Mouse (Mus musculus) liver, embryonic 14.5 days (tissue): ENCODE results near the gene Chl1. TPM values are rescaled to one million over a fixed set of nuclear protein-coding genes. Genes with fewer than 3 reads are reported as not detected.

Experiments used
- ATAC-seq: fragments of 200-750 bp; cut with Nextera tagmentation; 2 replicates; pipeline ENCODE4 v1.8.0; 2017; ENCODE audit warnings: moderate number of reproducible peaks, mild to moderate bottlenecking, moderate library complexity; ENCODE audit not compliant: insufficient read depth
- DNase-seq, 3 experiments: peaks; one replicate each; pipeline ENCODE4 v3.0.0-alpha.2; 2012 to 2013; ENCODE audit warnings: low read depth in 3 of 3, low spot score in 3 of 3
- H3K27ac ChIP-seq: fragments of 300-500 bp; sonication (generic); 2 replicates; pipeline ENCODE4 v1.5.1; 2014; ENCODE audit warnings: moderate library complexity, mild to moderate bottlenecking, control low read depth, inconsistent platforms
- H3K27me3 ChIP-seq: fragments of 300-500 bp; sonication (generic); 2 replicates; pipeline ENCODE4 v1.6.1; 2014; ENCODE audit warnings: mild to moderate bottlenecking, low read length, moderate library complexity; ENCODE audit not compliant: control insufficient read depth, insufficient read depth
- H3K36me3 ChIP-seq: fragments of 300-500 bp; sonication (generic); replicated peaks from 2 replicates; pipeline ENCODE4 v1.6.1; 2014; ENCODE audit warnings: low read depth; ENCODE audit not compliant: control insufficient read depth, insufficient read depth
- H3K4me1 ChIP-seq, 2 experiments: fragments of 200-500 bp in 1 of 2; fragments of 300-500 bp in 1 of 2; sonication (generic) in 1 of 2; replicated peaks; 2 replicates each; pipeline ENCODE4 v1.6.1; 2012 to 2014; ENCODE audit warnings: antibody characterized with exemption in 1 of 2, inconsistent platforms in 1 of 2, low read length in 1 of 2; ENCODE audit not compliant: control insufficient read depth in 2 of 2, insufficient read depth in 2 of 2
- H3K4me2 ChIP-seq: fragments of 300-500 bp; sonication (generic); 2 replicates; pipeline ENCODE4 v1.6.1; 2014; ENCODE audit warnings: low read depth, mild to moderate bottlenecking, control low read depth, moderate library complexity
- H3K4me3 ChIP-seq, 2 experiments: fragments of 200-500 bp in 1 of 2; fragments of 300-500 bp in 1 of 2; sonication (generic) in 1 of 2; 2 replicates each; pipeline ENCODE4 v1.5.1; 2012 to 2014; ENCODE audit warnings: low read depth in 2 of 2, low read length in 2 of 2, mild to moderate bottlenecking in 2 of 2, control low read depth in 1 of 2, inconsistent platforms in 1 of 2, moderate library complexity in 1 of 2; ENCODE audit not compliant: insufficient read depth in 1 of 2
- H3K9ac ChIP-seq: fragments of 300-500 bp; sonication (generic); replicated peaks from 2 replicates; pipeline ENCODE4 v1.6.1; 2014; ENCODE audit warnings: mild to moderate bottlenecking, control low read depth, moderate library complexity
- H3K9me3 ChIP-seq: fragments of 300-500 bp; sonication (generic); 2 replicates; pipeline ENCODE4 v1.6.1; 2016; ENCODE audit warnings: low read length, mixed read lengths; ENCODE audit not compliant: control insufficient read depth
- CTCF ChIP-seq: IDR thresholded peaks from 2 replicates; pipeline ENCODE4 v1.5.1; 2016; ENCODE audit warnings: antibody characterized with exemption, low read depth, control low read depth
- EP300 ChIP-seq: IDR thresholded peaks from 2 replicates; pipeline ENCODE4 v1.6.1; 2016; ENCODE audit warnings: antibody characterized with exemption, low read depth
- WGBS: fragments of 180-500 bp; shearing (Covaris S2); extraction: QIAGEN DNeasy Blood & Tissue Kit; methylation state at CpG from one replicate; pipeline ENCODE4 v1.1.7; 2014; ENCODE audit not compliant: insufficient replicate concordance; 5-methylcytosine and 5-hydroxymethylcytosine counted together
- polyA plus RNA-seq, 2 experiments: library from polyadenylated mRNA; depleted of rRNA in 1 of 2; stranded (reverse) in 1 of 2; unstranded in 1 of 2; fragments of >200 nt; fragmentation: Nextera tagmentation in 1 of 2; extraction: Ambion mirVana in 1 of 2; gene quantifications; 2 replicates each; pipeline versions ENCODE4 v1.2.1 to v1.2.3; 2012 to 2014

The Chl1 gene
- polyA plus RNA-seq, 2 experiments, result 0.01 TPM; not detected in 1

GRCm38 (mm10) chr6:103613714-103614113 is 103.3 kb downstream of the Chl1 start:
- Histone ChIP-seq H3K9me3 (no peaks in the 10 kb centered on the region), H3K27me3 (no peaks in the 10 kb centered on the region), H3K4me3 (no peak overlapping the region), H3K4me1 (no peaks in the 10 kb centered on the region), H3K4me2 (no peak overlapping the region), H3K9ac (no peak overlapping the region), H3K27ac (no peak overlapping the region), H3K36me3 (no peaks in the 10 kb centered on the region)
- WGBS, result 69% methylated on average over 3 of the region's 3 CpGs
- no peak for DNase-seq
- TF ChIP-seq CTCF (no peak), EP300 (no peak)
- ATAC-seq, result no peak

DNA sequence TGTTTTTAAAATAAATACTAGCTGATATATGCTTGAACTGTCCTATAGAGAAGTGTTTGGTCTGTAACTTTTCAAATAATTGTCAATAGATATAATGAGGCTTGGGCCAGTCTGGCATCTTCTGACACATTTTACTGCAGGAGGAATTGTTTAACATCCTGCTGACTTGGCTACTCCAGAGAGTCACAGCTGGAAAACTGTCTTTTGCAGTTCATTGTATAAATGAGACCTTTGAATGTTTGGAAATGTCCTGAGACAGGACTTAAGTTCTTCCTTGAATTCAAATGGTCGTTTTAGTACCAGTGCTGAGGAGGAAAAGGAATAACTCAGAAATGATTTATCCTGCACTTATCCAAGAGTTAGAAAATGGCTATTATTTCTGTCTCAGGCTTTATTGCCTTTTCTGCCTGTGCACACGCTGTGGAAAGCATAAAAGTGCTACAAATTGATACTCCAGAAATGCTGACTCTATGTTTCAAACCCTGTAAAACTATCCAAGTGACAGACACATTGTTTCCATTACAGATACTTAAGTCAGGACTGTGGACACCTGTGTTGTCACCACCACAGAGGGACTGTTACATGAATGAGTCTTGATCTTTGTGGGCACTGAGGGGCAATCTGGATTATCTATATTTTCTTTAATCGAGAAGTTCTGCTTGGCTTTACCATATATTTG is 105.7 kb downstream of the Chl1 start:
- H3K27ac ChIP-seq, result no peak overlapping the region
- no peak overlapping the region for H3K4me3 ChIP-seq
- ATAC-seq (no peak), DNase-seq (no peak)
- H3K4me2 ChIP-seq, result no peak overlapping the region
- H3K4me1 ChIP-seq, result no peaks in the 10 kb centered on the region
- no peak overlapping the region for H3K9ac ChIP-seq
- TF ChIP-seq EP300, result no peak
- no peak for TF ChIP-seq CTCF
- H3K27me3 ChIP-seq, result no peaks in the 10 kb centered on the region
- no peaks in the 10 kb centered on the region for H3K9me3 ChIP-seq
- 41% methylated on average over 3 of the region's 3 CpGs for WGBS
- no peaks in the 10 kb centered on the region for H3K36me3 ChIP-seq

GRCm38 (mm10) chr6:103620880-103621279 is 110.5 kb downstream of the Chl1 start:
- Histone ChIP-seq H3K4me2 (no peak overlapping the region), H3K36me3 (no peaks in the 10 kb centered on the region), H3K4me3 (no peak overlapping the region), H3K9ac (no peak overlapping the region), H3K9me3 (no peaks in the 10 kb centered on the region), H3K27ac (no peak overlapping the region), H3K4me1 (no peaks in the 10 kb centered on the region), H3K27me3 (no peaks in the 10 kb centered on the region)
- DNase-seq (no peak), ATAC-seq (no peak)
- TF ChIP-seq EP300 (no peak), CTCF (no peak)
- 47% methylated on average over 4 of the region's 4 CpGs for WGBS

GRCm38 (mm10) chr6:103622117-103622713 is 111.8 kb downstream of the Chl1 start:
- WGBS, result 67% methylated on average over 3 of the region's 3 CpGs
- Histone ChIP-seq H3K27me3 (no peaks in the 10 kb centered on the region), H3K9me3 (no peaks in the 10 kb centered on the region), H3K4me1 (no peaks in the 10 kb centered on the region), H3K9ac (no peak overlapping the region), H3K4me3 (no peak overlapping the region), H3K27ac (no peak overlapping the region), H3K4me2 (no peak overlapping the region), H3K36me3 (no peaks in the 10 kb centered on the region)
- DNase-seq (no peak), ATAC-seq (no peak)
- TF ChIP-seq EP300, result no peak
- TF ChIP-seq CTCF, result no peak

DNA sequence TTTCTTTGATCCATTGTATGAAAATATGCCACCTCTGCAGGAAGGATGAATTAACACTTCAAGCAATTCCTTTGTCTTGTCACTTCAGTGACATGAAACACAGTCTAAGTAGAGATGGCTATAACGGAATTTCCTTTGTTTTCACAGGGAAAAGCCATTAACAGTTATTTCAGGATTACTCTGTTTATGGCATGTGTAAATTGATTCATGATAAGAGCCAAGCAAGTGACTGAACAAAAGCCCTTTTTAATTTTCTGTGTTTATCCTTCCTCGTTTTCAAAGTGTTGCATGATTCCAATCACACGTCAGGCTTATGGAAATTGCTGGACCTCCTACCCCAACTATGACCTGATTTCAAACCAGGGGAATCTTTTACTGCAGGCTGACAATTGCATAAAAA is 122.5 kb downstream of the Chl1 start:
- H3K4me3 ChIP-seq, result no peak overlapping the region
- H3K9ac ChIP-seq, result no peak overlapping the region
- H3K36me3 ChIP-seq, result no peaks in the 10 kb centered on the region
- ATAC-seq, result no peak
- no peak for TF ChIP-seq CTCF
- TF ChIP-seq EP300, result no peak
- 52% methylated on average over 3 of the region's 3 CpGs for WGBS
- H3K4me1 ChIP-seq, result no peaks in the 10 kb centered on the region
- no peaks in the 10 kb centered on the region for H3K27me3 ChIP-seq
- no peaks in the 10 kb centered on the region for H3K9me3 ChIP-seq
- no peak overlapping the region for H3K27ac ChIP-seq
- H3K4me2 ChIP-seq, result no peak overlapping the region
- no peak for DNase-seq
